Comparison of ENCODE assay signal across 20 mouse cellular contexts in the genomic region with DNA sequence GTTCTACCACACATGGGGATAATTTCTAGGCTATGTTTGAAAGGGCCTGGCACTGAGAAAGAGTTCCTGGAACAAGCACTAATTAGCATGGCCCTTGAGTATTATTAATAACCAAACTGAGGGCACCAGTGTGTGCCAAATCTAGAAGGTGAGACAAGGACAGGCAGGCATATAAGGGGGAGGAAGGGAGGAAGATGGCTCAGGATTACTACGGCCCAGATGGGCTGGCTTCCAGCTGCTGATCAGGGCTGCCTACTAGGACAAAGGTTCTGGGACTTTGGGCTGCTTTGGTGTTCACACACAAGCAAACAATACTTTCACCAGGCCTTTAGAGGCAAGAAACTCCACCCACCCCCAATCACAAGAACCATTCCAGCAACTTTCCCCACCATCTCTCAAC. TPM values are rescaled to one million over a fixed set of nuclear protein-coding genes. Genes with fewer than 3 reads are reported as not detected.
DNase-seq lines count a peak whose midpoint lies in the region; ATAC-seq lines count a peak whose summit lies in the region.
"Had no signal": no experiment of that assay in that cellular context is flagged by ENCODE, and none has a peak within 500 bp of the region (broad histone marks: within the 10 kb centered on the region; RNA-seq: fewer than 3 reads in every experiment).

No protein-coding gene starts in this region.

- peak; percentile 8 for DNase-seq in gastrocnemius, postnatal 25 days
- no peak for DNase-seq in gastrocnemius, postnatal 10 days
- peak; percentile 34 to 52 for DNase-seq in kidney, adult 8-10 months
- DNase-seq in heart, postnatal 4 days = peak; percentile 19
- no peak for DNase-seq in left cerebral cortex, postnatal 25 days (ENCODE audit: low spot score in 2 of 2)
- DNase-seq in B cell, adult 2 months = no peak
- DNase-seq: cerebellum, adult 8-10 months; lung, adult 2 months; lung, postnatal 4 days; retina, postnatal 1 day; right cerebral cortex, postnatal 4 days; thymus, postnatal 4 days had no signal

- H3K9ac ChIP-seq in kidney, embryonic 14.5 days (ENCODE audit: low read depth, low read length) = no peak overlapping the region

- no peaks in the 10 kb centered on the region for H3K4me1 ChIP-seq in kidney, embryonic 14.5 days (ENCODE audit: control insufficient read depth, insufficient read depth, low read length)
- H3K4me1 ChIP-seq in brown adipose tissue, adult 24 weeks (ENCODE audit: control insufficient read depth, insufficient read depth, insufficient read length, low read length) = peaks cover 10% of the 10 kb centered on the region

- no peak overlapping the region for H3K4me2 ChIP-seq in kidney, embryonic 14.5 days (replicated peaks; ENCODE audit: low read depth, low read length)
- H3K4me2 ChIP-seq: midbrain, embryonic 11.5 days had no signal

- H3K27ac ChIP-seq in kidney, embryonic 14.5 days (ENCODE audit: low read depth, low read length) = no peak overlapping the region
- peak overlapping the region; percentile 21 for H3K27ac ChIP-seq in brown adipose tissue, adult 24 weeks (replicated peaks; ENCODE audit: low read depth, low read length)
- H3K27ac ChIP-seq: kidney, postnatal 0 days had no signal

- 94% methylated on average over 1 of the region's 1 CpGs for WGBS in kidney, embryonic 14.5 days

- ATAC-seq in kidney, embryonic 14.5 days (ENCODE audit: low FRiP score, low TSS enrichment) = no peak
- ATAC-seq: forebrain, embryonic 16.5 days; hindbrain, embryonic 16.5 days had no signal

- no peak overlapping the region for H3K4me3 ChIP-seq in kidney, embryonic 14.5 days (ENCODE audit: low read length)
- H3K4me3 ChIP-seq in brown adipose tissue, adult 24 weeks (ENCODE audit: insufficient read depth, low read depth, low read length) = no peak overlapping the region
- H3K4me3 ChIP-seq: erythroblast, embryonic 14.5 days; myocyte had no signal

- no peaks in the 10 kb centered on the region for H3K27me3 ChIP-seq in kidney, embryonic 14.5 days (ENCODE audit: control insufficient read depth, insufficient read depth, low read length)

- H3K9me3 ChIP-seq in kidney, embryonic 14.5 days (ENCODE audit: control insufficient read depth, low read length) = no peaks in the 10 kb centered on the region

- intact Hi-C loops in left cerebral cortex, postnatal 25 days (cut with DNase I) = no loop called here

- H3K36me3 ChIP-seq in kidney, embryonic 14.5 days (ENCODE audit: control insufficient read depth, insufficient read depth, low read length) = no peaks in the 10 kb centered on the region

RNA-seq across cellular contexts. Expression of a gene that starts 24.2 kb away (rescaled TPM):
- total RNA-seq in gastrocnemius, postnatal 25 days (2021) = 10 to 100 TPM in 1 of 2 experiments, 1 to 10 TPM in 1; 9.8 to 10.9 TPM
- total RNA-seq in gastrocnemius, postnatal 10 days (2021) = 10 to 100 TPM; 10.8 to 11.5 TPM
- 4.7 and 4.8 TPM in 2 replicates for polyA plus RNA-seq in kidney, embryonic 14.5 days (2014; fragmentation: Nextera tagmentation; extraction: Ambion mirVana)
- 17.9 and 20.1 TPM in 2 replicates for polyA plus RNA-seq in brown adipose tissue, adult 24 weeks (2012; ENCODE audit: insufficient read depth, insufficient read length, missing spikeins)
- 10 to 100 TPM; 11.6 to 12.4 TPM for total RNA-seq in heart, postnatal 4 days (2021)
- total RNA-seq in left cerebral cortex, postnatal 25 days (2021) = 1 to 10 TPM; 6.2 to 7.4 TPM
- polyA plus RNA-seq: erythroblast, embryonic 14.5 days had no signal

Comparison
In these comparisons a context has a peak if more than half of its experiments do, and no peak if none do; other contexts are left out.
1. DNase-seq: peak in gastrocnemius, postnatal 25 days (single experiment), kidney, adult 8-10 months (2 of 2) and heart, postnatal 4 days (single experiment); none in gastrocnemius, postnatal 10 days (single experiment), left cerebral cortex, postnatal 25 days (0 of 2) and B cell, adult 2 months (0 of 2).